Mouse (Mus musculus) liver, embryonic 13.5 days (tissue): ENCODE data around the gene Slc7a15. TPM values are rescaled to one million over a fixed set of nuclear protein-coding genes. Genes with fewer than 3 reads are reported as not detected.
"Not testable (repeated sequence)": the region's sequence is repeated elsewhere in the genome, so short reads cannot be mapped to it uniquely, and the experiment has no call there.

Experiments used
- ATAC-seq: fragments of 200-750 bp; cut with Nextera tagmentation; 2 replicates; pipeline ENCODE4 v1.8.0; 2017; ENCODE audit warnings: low read depth, mild to moderate bottlenecking, moderate number of reproducible peaks, moderate library complexity
- DNase-seq: peaks from one replicate; pipeline ENCODE4 v3.0.0; 2022
- H3K27ac ChIP-seq: fragments of 300-500 bp; sonication (generic); 2 replicates; pipeline ENCODE4 v1.5.1; 2015; ENCODE audit warnings: moderate library complexity, mild to moderate bottlenecking, inconsistent platforms
- H3K27me3 ChIP-seq: fragments of 300-500 bp; sonication (generic); 2 replicates; pipeline ENCODE4 v1.6.1; 2015; ENCODE audit warnings: mild to moderate bottlenecking, inconsistent platforms
- H3K36me3 ChIP-seq: fragments of 300-500 bp; sonication (generic); 2 replicates; pipeline ENCODE4 v1.6.1; 2015; ENCODE audit warnings: mild to moderate bottlenecking, inconsistent platforms
- H3K4me1 ChIP-seq: fragments of 300-500 bp; sonication (generic); replicated peaks from 2 replicates; pipeline ENCODE4 v1.6.1; 2015; ENCODE audit warnings: inconsistent platforms
- H3K4me2 ChIP-seq: fragments of 300-500 bp; sonication (generic); 2 replicates; pipeline ENCODE4 v1.6.1; 2015; ENCODE audit warnings: inconsistent platforms, mild to moderate bottlenecking, moderate library complexity
- H3K4me3 ChIP-seq: fragments of 300-500 bp; sonication (generic); replicated peaks from 2 replicates; pipeline ENCODE4 v1.5.1; 2015; ENCODE audit warnings: mild to moderate bottlenecking, inconsistent platforms
- H3K9ac ChIP-seq: fragments of 300-500 bp; sonication (generic); 2 replicates; pipeline ENCODE4 v1.6.1; 2015; ENCODE audit warnings: mild to moderate bottlenecking, inconsistent platforms
- H3K9me3 ChIP-seq: fragments of 300-500 bp; sonication (generic); replicated peaks from 2 replicates; pipeline ENCODE4 v1.6.1; 2016; ENCODE audit warnings: inconsistent platforms
- WGBS: fragments of 180-500 bp; shearing (Covaris S2); methylation state at CpG from one replicate; pipeline ENCODE4 v1.1.7; 2015; ENCODE audit not compliant: insufficient replicate concordance; 5-methylcytosine and 5-hydroxymethylcytosine counted together
- polyA plus RNA-seq: library from polyadenylated mRNA; unstranded; fragments of >200 nt; fragmentation: Nextera tagmentation; extraction: Ambion mirVana; gene quantifications from 2 replicates; pipeline ENCODE4 v1.2.1, GENCODE M21; 2015

Slc7a15 gene
- not detected in 2 replicates for polyA plus RNA-seq

GRCm38 (mm10) chr12:8598966-8599365 is at the start of gene Slc7a15:
Gene Slc7a15 (minus strand): TSS chr12:8599066.
- not testable (repeated sequence) for H3K27ac ChIP-seq, H3K9ac ChIP-seq, H3K4me2 ChIP-seq, H3K4me3 ChIP-seq, H3K4me1 ChIP-seq, H3K27me3 ChIP-seq, ATAC-seq, DNase-seq, H3K36me3 ChIP-seq
- WGBS = 78% methylated on average over 7 of the region's 7 CpGs
- H3K9me3 ChIP-seq = peaks cover 14% of the 10 kb centered on the region; the same call in 1 of the 2 replicates

- not testable (repeated sequence) for DNase-seq
- ATAC-seq = peak; percentile 80
Observed at GRCm38 (mm10) chr12:8648211-8648610, 49.3 kb upstream of the Slc7a15 start.

GRCm38 (mm10) chr12:8641425-8641735 is 42.5 kb upstream of the Slc7a15 start:
- H3K4me3 ChIP-seq = peak overlapping the region; percentile 86
- peak overlapping the region; percentile 89 for H3K9ac ChIP-seq
- H3K36me3 ChIP-seq = 0 out of 2 replicates have a peak, but pooled peaks cover 3% of the 10 kb centered on the region
- peaks cover 16% of the 10 kb centered on the region for H3K4me1 ChIP-seq
- 13% methylated on average over 10 of the region's 10 CpGs for WGBS
- H3K27ac ChIP-seq = no peak overlapping the region
- H3K27me3 ChIP-seq = no peaks in the 10 kb centered on the region
- no peak for DNase-seq
- H3K9me3 ChIP-seq = no peaks in the 10 kb centered on the region
- no peak for ATAC-seq
- H3K4me2 ChIP-seq = peak overlapping the region; percentile 79

More at GRCm38 (mm10) chr12:8648211-8648610, 49.3 kb upstream of the Slc7a15 start:
- not testable (repeated sequence) for H3K9me3 ChIP-seq, H3K9ac ChIP-seq, H3K27ac ChIP-seq, H3K27me3 ChIP-seq, H3K4me2 ChIP-seq, H3K4me3 ChIP-seq, H3K36me3 ChIP-seq
- peaks cover 19% of the 10 kb centered on the region for H3K4me1 ChIP-seq
- 24% methylated on average over 8 of the region's 8 CpGs for WGBS

GRCm38 (mm10) chr12:8640711-8641424 is 42.0 kb upstream of the Slc7a15 start:
- Histone ChIP-seq H3K4me1 (peaks cover 16% of the 10 kb centered on the region), H3K27me3 (no peaks in the 10 kb centered on the region), H3K4me3 (peak overlapping the region; percentile 86), H3K36me3 (0 out of 2 replicates have a peak, but pooled peaks cover 3% of the 10 kb centered on the region), H3K9me3 (no peaks in the 10 kb centered on the region), H3K9ac (peak overlapping the region; percentile 89), H3K27ac (peak overlapping the region; percentile 90), H3K4me2 (peak overlapping the region; percentile 79)
- ATAC-seq (peak; percentile 96), DNase-seq (peak; percentile 95)
- under 1% methylated on average over 47 of the region's 47 CpGs for WGBS

GRCm38 (mm10) chr12:8640186-8640585 is 41.3 kb upstream of the Slc7a15 start:
- H3K27me3 ChIP-seq, H3K27ac ChIP-seq, DNase-seq, H3K9me3 ChIP-seq, H3K36me3 ChIP-seq, ATAC-seq: not testable (repeated sequence)
- H3K4me3 ChIP-seq = peak overlapping the region; percentile 86
- peak overlapping the region; percentile 79 for H3K4me2 ChIP-seq
- peaks cover 16% of the 10 kb centered on the region for H3K4me1 ChIP-seq
- peak overlapping the region; percentile 60 for H3K9ac ChIP-seq
- 3% methylated on average over 2 of the region's 2 CpGs for WGBS

- not testable (repeated sequence) for H3K27ac ChIP-seq, H3K36me3 ChIP-seq, H3K9me3 ChIP-seq, H3K27me3 ChIP-seq, H3K9ac ChIP-seq
- Histone ChIP-seq H3K4me1 (peaks cover 16% of the 10 kb centered on the region), H3K4me2 (peak overlapping the region; percentile 29; the same call in 1 of the 2 replicates), H3K4me3 (0 out of 2 replicates have a peak overlapping the region, but pooled peaks have one; percentile 12)
- 56% methylated on average over 10 of the region's 10 CpGs for WGBS
- ATAC-seq (peak; percentile 13; the same call in 1 of the 2 replicates), DNase-seq (peak; percentile 76)
Observed at GRCm38 (mm10) chr12:8638411-8639087, 39.7 kb upstream of the Slc7a15 start.

- Histone ChIP-seq H3K27me3 (no peaks in the 10 kb centered on the region), H3K27ac (no peak overlapping the region), H3K9ac (no peak overlapping the region), H3K9me3 (no peaks in the 10 kb centered on the region), H3K4me3 (no peak overlapping the region), H3K4me1 (peaks cover 16% of the 10 kb centered on the region), H3K36me3 (0 out of 2 replicates have a peak, but pooled peaks cover 3% of the 10 kb centered on the region), H3K4me2 (no peak overlapping the region)
- 71% methylated on average over 14 of the region's 14 CpGs for WGBS
- ATAC-seq = no peak
- DNase-seq = no peak
Observed at GRCm38 (mm10) chr12:8636945-8637344, 38.1 kb upstream of the Slc7a15 start.

- DNase-seq (no peak), ATAC-seq (no peak)
- Histone ChIP-seq H3K9ac (no peak overlapping the region), H3K9me3 (no peaks in the 10 kb centered on the region), H3K4me2 (no peak overlapping the region), H3K27me3 (no peaks in the 10 kb centered on the region), H3K4me3 (no peak overlapping the region), H3K27ac (no peak overlapping the region), H3K4me1 (peaks cover 11% of the 10 kb centered on the region), H3K36me3 (0 out of 2 replicates have a peak, but pooled peaks cover 3% of the 10 kb centered on the region)
- 93% methylated on average over 4 of the region's 4 CpGs for WGBS
Observed at GRCm38 (mm10) chr12:8635546-8635945, 36.7 kb upstream of the Slc7a15 start.

- Histone ChIP-seq H3K27ac (no peak overlapping the region), H3K9ac (no peak overlapping the region), H3K4me2 (no peak overlapping the region), H3K36me3 (0 out of 2 replicates have a peak, but pooled peaks cover 3% of the 10 kb centered on the region), H3K27me3 (no peaks in the 10 kb centered on the region), H3K4me1 (peaks cover 5% of the 10 kb centered on the region), H3K9me3 (no peaks in the 10 kb centered on the region), H3K4me3 (no peak overlapping the region)
- 89% methylated on average over 1 of the region's 1 CpGs for WGBS
- DNase-seq (no peak), ATAC-seq (no peak)
Observed at GRCm38 (mm10) chr12:8634306-8634705, 35.4 kb upstream of the Slc7a15 start.

GRCm38 (mm10) chr12:8632737-8633365 is 34.0 kb upstream of the Slc7a15 start:
- DNase-seq = no peak

GRCm38 (mm10) chr12:8631691-8632090 is 32.8 kb upstream of the Slc7a15 start:
- 83% methylated on average over 1 of the region's 1 CpGs for WGBS
- no peaks in the 10 kb centered on the region for H3K27me3 ChIP-seq
- H3K36me3 ChIP-seq = no peaks in the 10 kb centered on the region
- no peak overlapping the region for H3K27ac ChIP-seq
- DNase-seq = no peak
- no peak overlapping the region for H3K4me2 ChIP-seq
- H3K9ac ChIP-seq = no peak overlapping the region
- H3K4me3 ChIP-seq = no peak overlapping the region
- ATAC-seq = no peak
- no peaks in the 10 kb centered on the region for H3K9me3 ChIP-seq
- no peaks in the 10 kb centered on the region for H3K4me1 ChIP-seq

More at GRCm38 (mm10) chr12:8632737-8633365, 34.0 kb upstream of the Slc7a15 start:
- no peak overlapping the region for H3K4me2 ChIP-seq
- no peaks in the 10 kb centered on the region for H3K27me3 ChIP-seq
- no peak overlapping the region for H3K4me3 ChIP-seq
- H3K9ac ChIP-seq = no peak overlapping the region
- 0 out of 2 replicates have a peak, but pooled peaks cover 3% of the 10 kb centered on the region for H3K36me3 ChIP-seq
- H3K9me3 ChIP-seq = no peaks in the 10 kb centered on the region
- no peaks in the 10 kb centered on the region for H3K4me1 ChIP-seq
- H3K27ac ChIP-seq = no peak overlapping the region
- ATAC-seq = no peak
- 79% methylated on average over 2 of the region's 2 CpGs for WGBS
